Comparison of ENCODE assay signal across 8 mouse cellular contexts in the genomic region with DNA sequence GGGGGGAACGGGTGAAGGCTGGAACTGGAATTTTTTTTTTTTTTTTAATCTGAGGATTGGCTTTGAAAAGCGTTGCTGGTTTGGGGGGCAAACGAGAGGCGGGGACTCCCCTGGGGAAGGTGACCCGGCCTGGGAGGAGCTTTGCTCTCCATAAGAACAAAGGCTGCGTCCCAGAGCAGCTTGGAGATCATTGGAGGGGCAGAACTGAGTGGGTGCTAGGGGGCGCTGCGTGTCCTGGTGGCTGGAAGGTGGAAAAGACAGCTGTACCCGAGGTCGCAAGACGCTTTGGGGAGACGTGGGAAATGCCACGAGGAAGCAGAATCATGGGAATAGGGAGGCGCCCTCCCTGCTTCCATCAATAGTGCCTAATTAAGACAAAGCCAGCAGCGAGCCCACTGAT. TPM values are rescaled to one million over a fixed set of nuclear protein-coding genes. Genes with fewer than 3 reads are reported as not detected.
DNase-seq lines count a peak whose midpoint lies in the region; ATAC-seq lines count a peak whose summit lies in the region.

No protein-coding gene starts in this region.

- intact Hi-C loops in heart, postnatal 10 days (cut with DNase I): loop anchor here (2.0 kb wide), 2 partner anchors 32 to 68 kb away; no protein-coding TSS in a partner anchor

- H3K27ac ChIP-seq in midbrain, embryonic 11.5 days (ENCODE audit: low read depth, low read length): peak overlapping the region; percentile 87

- H3K9me3 ChIP-seq in erythroblast, embryonic 14.5 days (ENCODE audit: control insufficient read depth, low read length): no peaks in the 10 kb centered on the region
- H3K9me3 ChIP-seq in midbrain, embryonic 11.5 days (ENCODE audit: control insufficient read depth, low read length): no peaks in the 10 kb centered on the region

- DNase-seq in CD4-positive helper T cell, adult 2 months (ENCODE audit: low read depth, low spot score): peak; percentile 46
- peak; percentile 24 for DNase-seq in c-Kit-positive CD71-negative TER-119-negative erythroid progenitor cells, embryonic 14.5 days (ENCODE audit: low read depth)
- DNase-seq in heart, postnatal 10 days: peak; percentile 37 to 64
- DNase-seq in kidney, postnatal 36 days: peak; percentile 44 to 82
- DNase-seq in midbrain, embryonic 11.5 days (ENCODE audit: low spot score, missing footprints): peak; percentile 94

- no peaks in the 10 kb centered on the region for H3K36me3 ChIP-seq in erythroblast, embryonic 14.5 days (ENCODE audit: control insufficient read depth)
- no peaks in the 10 kb centered on the region for H3K36me3 ChIP-seq in midbrain, embryonic 11.5 days (ENCODE audit: control insufficient read depth, insufficient read depth, low read length)

- H3K9ac ChIP-seq in midbrain, embryonic 11.5 days (ENCODE audit: low read length): peak overlapping the region; percentile 86

- WGBS in midbrain, embryonic 11.5 days: 6% methylated on average over 15 of the region's 15 CpGs

- peaks cover 19% of the 10 kb centered on the region for H3K4me1 ChIP-seq in erythroblast, embryonic 14.5 days (ENCODE audit: control insufficient read depth)
- peaks cover 48% of the 10 kb centered on the region for H3K4me1 ChIP-seq in midbrain, embryonic 11.5 days (ENCODE audit: control insufficient read depth, insufficient read depth, low read length)

- H3K27me3 ChIP-seq in erythroblast, embryonic 14.5 days (ENCODE audit: control insufficient read depth): peaks cover 64% of the 10 kb centered on the region
- H3K27me3 ChIP-seq in midbrain, embryonic 11.5 days (ENCODE audit: control insufficient read depth, insufficient read depth, low read length): no peaks in the 10 kb centered on the region

- no peak for ATAC-seq in erythroblast, adult 5-6 weeks (replicated peaks; ENCODE audit: low FRiP score, poor library complexity, severe bottlenecking)
- peak; percentile 38; the same call in 1 of the 2 replicates for ATAC-seq in midbrain, embryonic 11.5 days (ENCODE audit: low FRiP score)
- no peak for ATAC-seq in inflammation-experienced regulatory T-cells, adult 6 months

- peak overlapping the region; percentile 16 for H3K4me3 ChIP-seq in erythroblast, embryonic 14.5 days (replicated peaks)
- peak overlapping the region; percentile 41 for H3K4me3 ChIP-seq in midbrain, embryonic 11.5 days (ENCODE audit: low read depth, low read length)

- peak overlapping the region; percentile 91 for H3K4me2 ChIP-seq in midbrain, embryonic 11.5 days

RNA-seq across cellular contexts. Expression of gene Dnah2, which starts 1.8 kb away (rescaled TPM):
- 0.04 TPM in 1 of 2 replicates, not detected in the other for polyA plus RNA-seq in erythroblast, embryonic 14.5 days (2012)
- total RNA-seq in erythroblast, adult 5-6 weeks (2015; ENCODE audit: low replicate concordance): not detected in 2 replicates
- total RNA-seq in erythroblast, adult 5-6 weeks (2017; ENCODE audit: low replicate concordance): not detected in 2 replicates
- under 1 TPM; 0.02 to 0.10 TPM for total RNA-seq in heart, postnatal 10 days (2021)
- polyA plus RNA-seq in midbrain, embryonic 11.5 days (2014; fragmentation: Nextera tagmentation; extraction: Ambion mirVana): 1.00 and 1.9 TPM in 2 replicates
- polyA plus RNA-seq in inflammation-experienced regulatory T-cells, adult 6 months (2017; shearing (Covaris generic)): under 1 TPM in 1 of 3 experiments, not detected in 2; 0.21 TPM

RNA-seq across cellular contexts. Expression of gene Efnb3, which starts 12.9 kb away (rescaled TPM):
- 0.15 and 0.20 TPM in 2 replicates for polyA plus RNA-seq in erythroblast, embryonic 14.5 days (2012)
- 1.2 TPM in 1 of 2 replicates, not detected in the other for total RNA-seq in erythroblast, adult 5-6 weeks (2015; ENCODE audit: low replicate concordance)
- total RNA-seq in erythroblast, adult 5-6 weeks (2017; ENCODE audit: low replicate concordance): 1.3 and 2.2 TPM in 2 replicates
- total RNA-seq in heart, postnatal 10 days (2021): 100 to 1,000 TPM in 1 of 2 experiments, 10 to 100 TPM in 1; 97.6 to 115 TPM
- polyA plus RNA-seq in midbrain, embryonic 11.5 days (2014; fragmentation: Nextera tagmentation; extraction: Ambion mirVana): 11.0 and 12.3 TPM in 2 replicates
- under 1 TPM in 2 of 3 experiments, not detected in 1; 0.11 to 0.22 TPM for polyA plus RNA-seq in inflammation-experienced regulatory T-cells, adult 6 months (2017; shearing (Covaris generic))

RNA-seq across cellular contexts. Expression of gene Wrap53, which starts 33.0 kb away (rescaled TPM):
- polyA plus RNA-seq in erythroblast, embryonic 14.5 days (2012): 3.8 and 7.2 TPM in 2 replicates
- total RNA-seq in erythroblast, adult 5-6 weeks (2015; ENCODE audit: low replicate concordance): 18.4 and 21.3 TPM in 2 replicates
- 7.7 and 8.9 TPM in 2 replicates for total RNA-seq in erythroblast, adult 5-6 weeks (2017; ENCODE audit: low replicate concordance)
- 1 to 10 TPM; 5.9 to 6.8 TPM for total RNA-seq in heart, postnatal 10 days (2021)
- 35.1 and 36.4 TPM in 2 replicates for polyA plus RNA-seq in midbrain, embryonic 11.5 days (2014; fragmentation: Nextera tagmentation; extraction: Ambion mirVana)
- 10 to 100 TPM; 22.0 to 32.2 (median 25.7) TPM for polyA plus RNA-seq in inflammation-experienced regulatory T-cells, adult 6 months (2017; shearing (Covaris generic))

RNA-seq across cellular contexts. Expression of gene Trp53, which starts 33.1 kb away (rescaled TPM):
- polyA plus RNA-seq in erythroblast, embryonic 14.5 days (2012): 4.1 and 4.3 TPM in 2 replicates
- total RNA-seq in erythroblast, adult 5-6 weeks (2015; ENCODE audit: low replicate concordance): 44.6 and 56.8 TPM in 2 replicates
- total RNA-seq in erythroblast, adult 5-6 weeks (2017; ENCODE audit: low replicate concordance): 25.1 and 28.0 TPM in 2 replicates
- total RNA-seq in heart, postnatal 10 days (2021): 10 to 100 TPM; 32.5 to 45.2 TPM
- 144 and 147 TPM in 2 replicates for polyA plus RNA-seq in midbrain, embryonic 11.5 days (2014; fragmentation: Nextera tagmentation; extraction: Ambion mirVana)
- polyA plus RNA-seq in inflammation-experienced regulatory T-cells, adult 6 months (2017; shearing (Covaris generic)): 100 to 1,000 TPM; 193 to 355 (median 324) TPM

RNA-seq across cellular contexts. Expression of gene Atp1b2, which starts 58.7 kb away (rescaled TPM):
- polyA plus RNA-seq in erythroblast, embryonic 14.5 days (2012): 8.1 and 9.1 TPM in 2 replicates
- total RNA-seq in erythroblast, adult 5-6 weeks (2015; ENCODE audit: low replicate concordance): 10.6 and 24.0 TPM in 2 replicates
- 1.2 and 4.0 TPM in 2 replicates for total RNA-seq in erythroblast, adult 5-6 weeks (2017; ENCODE audit: low replicate concordance)
- 10 to 100 TPM; 29.9 to 36.5 TPM for total RNA-seq in heart, postnatal 10 days (2021)
- 10.4 and 12.2 TPM in 2 replicates for polyA plus RNA-seq in midbrain, embryonic 11.5 days (2014; fragmentation: Nextera tagmentation; extraction: Ambion mirVana)
- polyA plus RNA-seq in inflammation-experienced regulatory T-cells, adult 6 months (2017; shearing (Covaris generic)): under 1 TPM in 1 of 3 experiments, not detected in 2; 0.17 TPM

Comparison
In these comparisons a context has a peak if more than half of its experiments do, and no peak if none do; other contexts are left out.
1. DNase-seq: peak in every context shown above with its lines; median percentile 94 in midbrain, embryonic 11.5 days; 63 in kidney, postnatal 36 days; 50 in heart, postnatal 10 days; 46 in CD4-positive helper T cell, adult 2 months; 24 in c-Kit-positive CD71-negative TER-119-negative erythroid progenitor cells, embryonic 14.5 days.